Mouse (Mus musculus) heart, adult 8-10 months (tissue): ENCODE data around the gene Tprn. TPM values are rescaled to one million over a fixed set of nuclear protein-coding genes. Genes with fewer than 3 reads are reported as not detected.
A peak's percentile ranks its signal among the peaks of the same experiment; 100 is the strongest.

ENCODE experiments used
- DNase-seq: peaks from one replicate; pipeline ENCODE4 v3.0.0; 2022; ENCODE audit warnings: low spot score
- total RNA-seq, 4 experiments: library from RNA; stranded (reverse); gene quantifications; 2 replicates each; pipeline ENCODE4 v1.2.4; 2022

Gene Tprn
- total RNA-seq, 4 experiments from 2014 or later, result 4.0 to 8.6 (median 6.7) TPM

DNA sequence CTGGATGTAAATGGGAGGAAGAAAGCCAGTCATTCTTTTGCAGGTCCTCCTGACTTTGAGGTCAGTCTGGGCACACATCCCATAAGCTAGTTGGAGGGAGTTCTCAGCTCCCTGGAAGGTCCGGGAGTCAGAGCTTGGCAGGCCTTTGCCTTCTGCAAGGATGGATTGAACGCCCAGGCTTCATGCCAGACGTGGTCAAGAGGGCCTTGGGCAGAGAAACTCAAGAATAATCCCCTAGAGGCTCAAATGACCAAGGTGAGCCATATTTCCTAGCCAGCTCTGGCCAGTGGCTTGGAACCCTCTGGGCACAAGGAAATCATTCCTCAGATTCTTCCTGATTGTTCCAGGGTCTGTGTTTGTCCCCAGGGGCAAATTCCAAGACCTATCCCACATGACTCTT is 2.4 kb downstream of the Tprn start:
- DNase-seq, result no peak

DNA sequence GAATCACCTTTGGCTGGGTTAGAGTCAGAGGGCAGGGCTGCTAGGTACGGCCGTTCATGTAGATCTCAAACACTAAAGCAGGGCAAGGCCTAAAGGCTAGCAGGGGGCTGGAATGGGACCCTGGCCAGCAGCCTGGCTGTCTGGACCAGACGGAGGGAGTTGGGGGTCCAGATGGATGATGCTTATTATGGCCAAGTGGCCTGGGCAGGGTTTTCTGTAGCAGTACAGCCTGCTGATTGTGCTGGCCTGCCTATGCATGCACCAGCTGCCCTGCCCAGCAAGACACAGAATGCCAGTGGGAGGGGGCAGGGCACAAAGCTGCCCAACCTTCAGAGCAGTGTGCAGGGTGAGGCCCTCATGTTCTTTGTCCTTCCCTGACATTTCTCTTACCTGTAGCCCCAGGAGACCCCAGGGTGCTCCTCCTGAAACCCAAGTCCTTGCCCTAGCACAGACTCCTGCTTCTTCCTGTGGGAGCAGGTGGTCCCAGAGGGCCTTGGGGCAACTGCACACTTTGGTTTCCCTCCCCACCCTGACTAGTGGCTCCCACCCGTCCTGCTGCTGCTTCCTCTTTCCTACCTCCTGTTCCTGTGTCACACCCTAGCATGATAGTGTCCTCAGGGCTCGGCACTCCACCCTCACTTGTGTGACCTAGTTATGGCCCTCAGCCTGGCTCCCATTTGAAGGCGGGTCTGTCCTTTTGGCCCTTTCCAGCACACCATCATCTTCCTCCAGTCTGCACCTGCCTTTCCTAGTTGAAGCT is 3.7 kb downstream of the Tprn start:
- DNase-seq, result no peak

DNA sequence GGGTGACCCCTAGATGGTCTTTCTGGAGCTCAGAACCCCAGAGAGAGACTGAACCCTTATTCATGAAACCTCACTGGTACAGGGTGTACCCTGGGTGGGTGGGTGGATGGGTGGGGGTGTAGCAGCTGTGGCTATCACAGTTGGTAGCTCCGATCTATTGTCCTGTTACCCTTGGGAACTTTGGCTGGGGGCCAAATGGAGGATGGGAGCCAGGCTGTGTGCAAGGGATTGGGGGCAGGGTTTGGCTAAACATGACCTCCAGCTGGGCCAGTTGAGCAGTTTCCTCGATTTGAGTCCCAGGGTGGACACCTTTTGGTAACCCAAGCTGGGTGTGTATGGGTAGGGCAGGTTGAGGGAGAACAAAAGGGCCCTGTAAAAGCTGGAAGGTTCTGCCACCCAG is 4.3 kb downstream of the Tprn start:
- no peak for DNase-seq

DNA sequence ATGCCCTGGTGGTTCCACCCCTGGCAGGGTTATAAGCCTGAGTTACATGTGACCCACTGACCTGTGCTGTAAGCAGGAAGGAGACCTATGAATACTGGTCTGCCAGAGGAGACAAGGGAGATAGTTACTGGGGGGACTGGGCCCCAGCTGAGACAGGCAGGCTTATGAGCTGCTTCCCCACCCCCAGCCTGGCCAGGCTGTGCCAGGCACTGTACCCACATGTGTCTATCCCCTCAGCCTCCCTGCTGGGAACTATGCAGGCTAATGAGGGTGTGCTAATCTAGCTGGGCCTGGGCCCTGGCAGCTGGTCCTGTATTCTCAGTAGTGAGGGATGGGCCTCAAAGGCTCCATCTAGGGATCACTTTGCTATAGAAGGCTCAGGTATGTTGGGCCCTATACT is 4.8 kb downstream of the Tprn start:
- DNase-seq, result no peak

DNA sequence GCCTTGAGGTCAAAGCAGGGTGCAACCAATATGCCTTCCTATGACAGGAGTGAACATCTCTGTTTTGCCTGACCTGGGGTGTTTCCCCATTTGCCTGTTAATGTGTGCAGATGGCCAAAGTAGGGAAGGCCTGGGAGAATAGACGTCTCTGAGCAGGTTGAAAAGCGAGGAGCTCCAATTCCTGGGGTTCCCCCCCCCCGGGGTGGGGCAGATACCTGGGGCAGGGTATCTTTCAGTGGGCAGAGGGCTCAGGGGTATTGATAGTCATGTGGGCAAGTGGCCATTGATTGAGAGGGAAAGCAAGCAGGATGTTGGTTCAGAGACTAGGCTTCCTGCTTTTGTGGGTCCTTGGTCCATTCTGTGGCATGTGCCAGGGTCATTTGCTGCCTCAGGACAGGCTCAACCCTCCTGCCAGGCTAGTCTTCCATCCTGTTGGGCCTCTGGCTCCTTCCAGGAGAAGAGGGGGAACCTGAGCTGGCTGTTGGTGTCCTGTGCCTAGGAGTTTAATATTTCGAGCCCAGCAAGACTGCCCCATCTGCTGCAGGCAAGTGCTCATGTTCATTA is 5.4 kb downstream of the Tprn start:
- no peak for DNase-seq

DNA sequence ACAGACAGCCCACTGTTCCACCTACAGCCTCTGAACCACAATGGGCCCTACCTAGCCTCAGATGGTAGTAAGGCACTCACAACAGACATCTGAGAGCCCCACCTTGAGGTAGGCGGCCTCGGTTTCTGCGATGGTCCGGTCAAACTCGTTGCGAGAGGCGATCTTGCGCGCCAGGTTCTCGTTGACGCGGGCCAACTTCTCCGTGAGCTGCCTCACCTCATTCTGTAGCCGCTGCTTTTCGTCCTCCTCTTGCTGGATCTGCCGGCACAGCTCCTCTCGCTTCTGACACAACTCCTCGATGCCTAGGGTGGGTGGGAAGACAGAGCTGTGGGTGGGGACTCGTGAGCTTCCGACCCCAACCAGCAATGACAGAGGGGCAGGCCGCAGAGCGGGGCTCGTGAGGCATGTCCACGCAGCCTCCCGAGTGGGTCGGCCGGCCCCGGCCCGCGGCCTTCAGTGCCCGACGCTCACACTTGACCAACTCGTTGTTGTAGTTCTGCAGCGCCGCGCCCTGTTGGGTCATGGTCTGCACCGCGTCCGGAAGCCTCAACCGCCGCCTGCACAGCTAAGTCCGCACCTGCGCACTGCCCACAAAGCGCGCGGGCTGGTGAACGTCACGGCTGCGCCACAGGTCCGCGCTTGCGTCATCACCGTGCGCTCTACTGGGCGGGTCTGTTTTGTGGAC is 9.6 kb downstream of the Tprn start, which contains the start of the genes Ssna1 and Anapc2:
TSS of gene Ssna1 (minus strand) at position 612 of the 685 bp plus-strand sequence.
TSS of gene Anapc2 (plus strand) at position 652 of the 685 bp plus-strand sequence.
- DNase-seq, result peak; percentile 96

DNA sequence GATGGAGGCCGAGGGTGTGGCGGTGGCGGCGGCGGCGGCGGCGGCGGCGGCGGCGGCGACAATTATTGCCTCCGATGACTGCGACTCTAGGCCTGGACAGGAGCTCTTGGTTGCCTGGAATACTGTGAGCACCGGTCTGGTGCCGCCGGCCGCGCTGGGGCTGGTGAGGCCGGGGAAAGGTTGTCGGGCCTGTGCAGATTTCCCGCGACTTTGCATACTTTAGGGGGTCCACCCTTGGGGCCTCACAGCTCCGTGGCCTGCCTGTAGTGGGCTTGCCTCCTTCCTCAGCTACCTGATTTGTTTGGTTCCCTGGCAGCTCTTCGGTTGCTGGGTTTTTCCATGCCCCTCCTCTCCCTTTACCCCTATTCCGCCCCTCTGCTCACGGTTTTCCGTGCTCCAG is 10.1 kb downstream of the Tprn start:
- no peak for DNase-seq

DNA sequence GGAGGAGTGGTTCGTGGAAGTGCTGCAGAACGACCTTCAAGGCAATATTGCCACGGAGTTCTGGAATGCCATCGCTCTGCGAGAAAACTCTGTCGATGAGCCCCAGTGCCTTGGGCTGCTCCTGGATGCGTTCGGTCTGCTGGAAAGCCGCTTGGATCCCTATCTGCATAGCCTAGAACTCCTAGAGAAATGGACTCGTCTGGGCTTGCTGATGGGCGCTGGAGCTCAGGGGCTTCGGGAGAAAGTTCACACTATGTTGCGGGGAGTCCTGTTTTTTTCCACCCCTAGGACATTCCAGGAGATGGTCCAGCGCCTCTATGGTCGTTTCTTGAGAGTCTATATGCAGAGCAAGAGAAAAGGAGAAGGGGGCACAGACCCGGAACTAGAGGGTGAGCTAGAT is 10.6 kb downstream of the Tprn start:
- no peak for DNase-seq

DNA sequence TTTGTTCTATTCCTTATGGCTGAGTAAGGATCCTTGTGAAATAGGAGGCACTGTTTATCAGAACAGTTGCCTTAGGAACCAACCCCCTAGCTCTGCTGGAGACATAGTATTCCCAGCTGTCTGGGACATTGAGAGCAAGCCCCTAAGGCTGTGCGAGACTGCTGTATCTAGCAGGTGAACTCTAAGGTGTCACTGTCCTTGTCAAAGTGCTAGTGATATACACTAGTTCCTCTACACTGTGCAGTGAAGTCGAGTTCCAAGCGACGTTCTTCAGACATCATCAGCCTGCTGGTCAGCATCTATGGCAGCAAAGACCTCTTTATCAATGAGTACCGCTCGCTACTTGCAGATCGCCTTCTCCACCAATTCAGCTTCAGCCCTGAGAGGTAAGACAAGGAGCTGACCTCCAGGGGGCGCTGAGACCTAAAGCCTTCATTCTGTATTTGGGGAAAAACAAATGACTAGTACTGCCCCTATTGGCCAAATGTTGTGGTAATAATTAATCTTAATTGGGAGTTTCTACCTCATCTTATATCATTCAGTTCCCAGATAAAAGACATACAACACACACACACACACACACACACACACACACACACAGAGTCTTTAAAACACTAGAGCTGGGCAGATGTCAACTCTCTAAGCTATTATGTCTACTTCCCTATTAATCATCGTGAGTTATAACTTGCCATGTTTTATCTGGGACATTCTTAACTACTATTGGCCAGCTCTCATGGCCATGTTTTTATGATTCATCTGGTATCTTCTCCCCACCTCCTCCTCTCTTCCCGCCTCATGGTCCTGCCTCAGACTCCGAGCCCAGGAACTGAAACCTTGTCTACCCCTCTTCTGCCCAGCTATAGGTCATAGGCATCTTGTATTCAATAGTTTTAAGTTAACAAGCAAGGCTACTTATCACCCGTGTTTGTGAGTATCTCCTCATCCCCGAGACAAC is 16.8 kb downstream of the Tprn start:
- peak; percentile 79 for DNase-seq

DNA sequence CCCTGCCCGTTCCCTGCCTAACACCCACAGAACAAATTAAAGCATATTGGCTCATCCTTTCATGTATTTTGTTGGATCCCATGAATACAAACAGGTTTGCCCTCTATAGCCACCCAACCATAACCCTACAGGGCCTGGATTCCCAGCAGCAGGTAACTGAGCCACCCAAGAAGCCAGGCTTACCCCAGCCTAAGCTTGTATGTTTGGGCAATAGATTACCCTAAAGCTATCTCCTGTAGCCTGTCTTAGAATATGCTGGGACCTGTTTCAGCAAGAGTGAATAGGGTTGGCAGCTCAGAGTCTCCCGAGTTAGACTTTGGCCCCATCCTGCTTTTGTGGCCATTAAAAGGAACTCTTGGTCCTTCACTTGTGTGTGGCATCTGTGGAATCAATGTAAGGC is 23.1 kb downstream of the Tprn start:
- DNase-seq, result no peak

DNA sequence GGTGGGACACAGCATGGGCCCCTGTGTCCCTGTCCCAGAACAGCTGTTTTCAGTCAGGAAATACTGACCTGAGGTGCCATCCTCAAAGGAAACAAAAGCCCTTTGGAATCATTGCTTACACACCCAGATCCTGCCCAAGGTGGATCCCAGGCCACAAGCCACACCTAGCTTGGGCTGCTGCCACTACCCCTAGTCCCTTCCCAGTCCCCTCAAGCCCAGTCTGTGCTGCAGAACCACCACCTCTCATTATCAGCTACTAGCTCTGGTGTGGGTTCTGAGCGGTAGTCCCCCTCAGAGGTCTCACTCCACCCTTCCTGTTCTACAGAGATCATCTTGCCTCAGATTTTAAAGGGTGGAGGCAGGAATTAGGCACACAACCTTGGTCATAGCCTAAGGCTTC is 23.9 kb downstream of the Tprn start:
- DNase-seq, result no peak

DNA sequence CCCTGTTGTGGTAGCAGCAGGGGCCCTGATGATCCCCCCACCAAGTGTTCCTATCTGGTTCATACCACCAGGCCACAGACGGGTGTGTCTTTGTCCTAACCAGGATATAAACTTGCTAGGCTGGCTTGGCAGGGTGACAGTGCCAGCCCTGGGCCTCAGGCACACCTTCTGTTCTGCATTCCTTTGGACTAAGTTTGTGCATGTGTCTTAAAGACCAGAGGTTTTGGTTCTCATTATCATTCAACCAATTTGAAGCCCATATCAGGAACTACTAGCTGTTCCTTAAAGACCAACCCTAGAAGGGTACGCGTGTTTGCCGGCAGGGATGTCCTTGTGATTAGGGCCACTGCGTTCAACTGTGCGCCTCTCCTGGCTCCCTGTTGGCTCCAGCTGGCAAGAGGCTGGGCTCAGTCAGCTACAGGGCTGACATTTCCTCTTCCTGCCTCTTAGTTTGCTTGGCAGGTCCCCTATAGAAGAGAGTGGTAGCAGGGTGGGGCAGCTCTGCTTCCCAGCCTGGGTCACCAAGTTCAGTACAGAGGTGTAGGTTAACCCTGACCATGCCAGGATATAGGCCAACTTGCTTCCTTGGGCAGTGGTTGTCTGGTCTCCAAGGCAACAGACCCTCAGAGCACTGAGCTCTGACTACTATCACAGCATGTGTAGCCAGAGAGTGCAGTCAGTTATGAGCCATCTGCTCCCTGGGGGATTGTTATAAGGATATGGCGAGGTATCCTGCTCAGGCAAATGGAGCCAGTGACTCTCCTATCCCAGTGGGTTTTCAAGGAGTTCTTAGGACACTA is 24.6 kb downstream of the Tprn start:
- no peak for DNase-seq

DNA sequence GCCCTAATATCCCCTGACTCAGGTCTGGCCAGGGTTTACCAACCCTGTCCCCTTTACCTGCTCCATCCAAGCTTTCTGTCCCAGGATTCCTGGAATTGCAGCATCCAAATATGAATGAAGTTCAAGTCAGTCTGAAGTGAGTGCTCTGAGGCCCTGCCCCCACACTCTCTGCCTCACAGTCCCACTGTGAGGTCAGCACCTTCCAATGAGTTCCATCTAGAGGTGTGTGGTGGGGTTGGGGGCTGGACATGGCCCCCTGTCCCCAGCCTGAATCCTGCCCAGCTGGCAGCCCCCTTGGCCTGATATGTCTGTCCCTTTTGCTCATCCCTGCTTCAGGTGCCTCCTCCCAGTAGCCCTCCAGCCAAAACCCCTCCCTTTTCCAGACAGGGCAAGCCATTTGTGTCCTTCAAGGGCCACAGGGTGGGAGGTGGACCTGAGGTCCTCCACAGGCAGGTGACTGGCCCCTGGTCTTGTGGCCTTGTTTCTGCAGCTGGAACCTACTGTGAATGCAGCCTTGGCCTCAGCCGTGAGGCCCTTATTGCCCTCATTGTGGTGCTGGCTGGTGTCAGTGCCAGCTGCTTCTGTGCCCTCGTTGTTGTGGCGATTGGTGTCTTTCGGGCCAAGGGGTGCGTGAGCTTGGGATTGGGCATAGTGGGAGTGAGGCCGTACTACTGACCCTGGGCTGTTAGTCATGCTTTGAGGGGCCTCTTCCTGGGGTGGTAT is 25.7 kb downstream of the Tprn start, which contains the start of gene Tmem210:
TSS of gene Tmem210 (plus strand) at position 219 of the 723 bp plus-strand sequence.
- DNase-seq, result no peak

DNA sequence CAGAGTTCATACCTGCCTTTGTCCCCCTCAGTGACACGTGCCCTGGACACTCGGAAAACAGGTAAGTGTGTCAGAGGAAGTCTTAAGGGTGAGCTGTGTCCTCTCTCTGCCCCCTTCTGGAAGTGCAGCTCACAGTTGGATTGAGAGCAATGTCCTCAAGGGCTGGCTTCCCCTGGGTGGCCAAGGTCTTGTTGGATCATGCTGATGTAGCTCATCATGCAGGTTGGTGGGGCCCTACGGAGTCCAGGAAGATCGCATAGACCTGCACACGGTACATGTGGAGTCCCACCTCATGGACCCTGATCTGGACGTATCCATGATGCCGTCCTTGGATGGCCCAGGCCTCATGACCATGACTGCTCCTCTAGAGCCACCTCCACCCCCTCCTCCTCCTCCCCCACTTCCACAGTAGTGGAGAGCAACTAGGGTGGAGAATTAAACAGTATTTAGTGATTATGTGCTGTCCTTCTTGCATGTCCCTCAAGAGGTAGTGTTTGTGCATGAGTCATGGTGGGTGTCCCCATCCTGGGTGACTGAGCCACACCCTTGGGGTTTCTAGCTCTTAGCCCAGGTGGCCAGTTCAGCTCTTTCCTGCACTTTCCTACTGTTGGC is 26.4 kb downstream of the Tprn start:
- no peak for DNase-seq

DNA sequence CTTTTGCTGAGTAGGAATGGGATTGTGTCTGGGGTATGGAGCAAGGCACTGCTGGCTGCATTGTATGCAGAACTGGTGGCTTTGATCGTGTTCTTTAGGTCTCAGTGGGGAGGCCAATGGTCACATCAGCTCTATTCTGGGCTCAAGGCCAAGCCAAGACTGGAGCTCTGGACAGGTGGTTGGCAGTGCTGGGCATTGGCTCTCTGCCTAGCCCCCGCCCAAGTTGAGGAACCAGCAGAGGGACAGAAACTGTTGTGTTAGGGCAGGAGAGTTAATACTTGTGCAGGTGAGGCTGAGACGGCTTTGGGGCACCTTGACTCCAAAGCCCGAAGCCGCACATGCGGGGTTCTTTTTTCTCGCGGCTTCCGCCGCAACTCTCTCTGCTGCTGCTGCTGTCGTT is 27.2 kb downstream of the Tprn start, which contains the start of gene Lrrc26:
TSS of gene Lrrc26 (plus strand) at position 265 of the 400 bp plus-strand sequence.
- no peak for DNase-seq

DNA sequence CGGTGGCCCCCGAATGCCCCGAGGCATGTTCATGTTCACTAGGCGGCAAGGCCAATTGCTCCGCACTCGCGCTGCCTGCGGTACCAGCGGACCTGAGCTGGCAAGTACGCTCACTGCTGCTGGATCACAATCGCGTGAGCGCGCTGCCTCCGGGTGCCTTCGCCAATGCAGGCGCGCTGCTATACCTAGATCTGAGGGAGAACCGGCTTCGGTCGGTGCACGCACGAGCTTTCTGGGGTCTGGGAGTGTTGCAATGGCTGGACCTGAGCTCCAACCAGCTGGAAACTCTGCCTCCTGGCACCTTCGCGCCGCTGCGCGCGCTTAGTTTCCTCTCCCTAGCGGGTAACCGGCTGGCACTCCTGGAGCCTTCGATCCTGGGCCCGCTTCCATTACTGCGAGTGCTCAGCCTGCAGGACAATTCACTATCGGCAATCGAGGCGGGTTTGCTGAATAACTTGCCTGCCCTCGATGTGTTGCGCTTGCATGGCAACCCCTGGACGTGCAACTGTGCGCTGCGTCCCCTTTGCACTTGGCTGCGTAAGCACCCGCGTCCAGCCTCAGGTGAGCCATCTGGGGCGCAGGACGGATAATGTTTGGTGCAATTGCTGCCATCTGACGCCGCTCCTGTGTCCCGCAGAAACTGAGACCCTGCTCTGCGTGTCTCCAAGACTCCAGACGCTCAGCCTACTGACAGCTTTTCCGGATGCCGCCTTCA is 27.8 kb downstream of the Tprn start:
- no peak for DNase-seq

DNA sequence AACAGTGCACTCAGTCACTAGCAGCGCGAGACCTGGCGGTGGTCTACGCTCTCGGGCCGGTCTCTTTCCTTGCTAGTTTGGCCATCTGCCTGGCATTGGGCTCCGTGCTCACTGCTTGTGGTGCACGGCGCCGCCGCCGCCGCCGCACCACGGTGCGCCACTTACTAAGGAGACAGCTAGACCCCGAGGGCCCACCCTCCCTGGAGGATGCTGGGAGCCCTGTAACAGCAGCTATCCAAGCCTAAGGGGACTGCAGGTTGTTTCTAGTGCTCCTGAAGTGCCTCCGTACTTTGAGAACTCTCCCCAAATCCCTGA is 28.4 kb downstream of the Tprn start:
- DNase-seq, result no peak

DNA sequence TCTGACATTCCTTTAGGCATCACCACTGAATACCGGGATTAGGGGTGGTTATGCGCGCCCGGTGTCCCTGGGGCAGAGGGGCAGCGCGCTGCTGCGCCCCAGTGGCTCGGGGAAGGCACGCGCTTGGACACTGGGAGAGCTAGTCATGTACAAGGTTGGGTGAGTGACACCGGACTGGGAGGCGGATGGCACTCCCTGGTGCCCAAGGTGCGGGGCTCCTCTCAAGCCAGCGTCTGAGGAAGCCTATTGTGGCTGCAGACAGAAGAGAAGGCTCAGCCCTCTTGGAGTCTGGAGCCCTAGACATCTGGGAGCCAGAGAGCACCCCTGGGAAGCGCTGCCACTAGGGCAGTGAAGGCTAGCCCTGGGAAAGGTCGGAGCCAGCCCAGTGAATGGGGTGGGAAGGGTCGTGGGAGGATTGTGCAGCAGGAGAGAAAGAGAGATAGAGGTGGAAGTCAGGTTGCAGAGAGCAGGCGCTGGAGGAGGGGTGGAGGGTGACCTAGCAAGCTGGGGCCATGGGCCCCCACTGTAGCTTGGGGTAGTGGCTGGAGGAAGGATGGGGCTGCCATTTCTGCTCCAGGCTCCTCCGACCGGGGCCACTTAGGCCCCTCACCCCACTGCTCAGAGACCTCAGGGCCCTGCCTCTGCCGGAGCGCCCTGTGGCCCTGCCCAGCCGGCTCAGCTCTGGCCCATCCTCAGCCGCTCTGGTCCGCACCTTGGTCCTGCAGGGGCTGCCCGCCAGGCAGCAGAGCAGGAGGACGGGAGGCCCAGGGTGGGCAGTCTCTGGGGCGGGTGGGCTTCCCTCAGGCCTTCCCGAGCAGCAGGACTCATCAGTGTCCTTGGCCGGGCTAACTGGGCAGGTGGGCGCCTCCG is 29.0 kb downstream of the Tprn start:
- DNase-seq, result no peak
